Mouse (Mus musculus) liver (tissue): ENCODE data around the gene Speg.

Source experiments
- DNase-seq: peaks from one replicate; pipeline ENCODE4 v3.0.0-alpha.2; 2020; ENCODE audit warnings: mixed read lengths

Speg gene

DNA sequence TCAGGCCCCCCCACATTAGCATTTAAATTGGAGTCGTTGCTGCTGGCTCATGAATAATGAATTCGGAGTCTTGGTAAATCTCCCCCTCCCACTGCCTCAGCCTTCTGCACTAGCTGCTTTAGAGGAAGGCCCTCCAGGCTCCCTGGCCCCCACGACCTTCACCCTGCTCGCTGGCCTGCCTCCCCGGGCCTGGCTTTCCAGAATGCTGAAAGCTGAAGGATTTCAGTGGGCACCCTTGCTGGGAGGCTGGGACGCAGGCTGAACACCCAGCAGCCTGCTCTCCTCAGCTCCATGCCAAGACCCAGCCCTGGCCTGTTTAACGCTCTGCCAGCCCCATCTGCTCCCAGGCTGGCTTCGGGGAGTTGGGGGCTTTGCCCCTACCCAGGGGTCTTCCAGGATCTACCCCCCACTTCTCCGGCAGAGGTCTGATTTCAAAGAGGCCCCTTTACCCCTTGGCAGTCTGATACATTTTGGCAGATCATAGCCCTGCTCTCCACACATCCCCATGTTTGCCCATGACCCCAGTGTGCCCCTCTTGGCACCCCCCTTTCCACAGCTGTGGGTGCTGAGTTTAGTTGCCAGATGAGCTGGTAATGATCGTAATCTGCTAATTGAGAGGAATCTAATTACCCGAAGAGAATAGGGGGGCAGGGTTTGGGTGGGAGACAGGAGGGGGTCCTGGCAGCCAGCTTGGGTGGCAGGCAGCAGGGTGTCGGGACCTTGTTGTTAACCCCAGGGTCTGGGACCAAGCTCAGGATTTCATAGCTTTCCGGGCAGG, 68.3 kb downstream of the Speg start:
- DNase-seq: no peak

GRCm38 (mm10) chr1:75444208-75444607, 69.1 kb downstream of the Speg start:
- no peak for DNase-seq

GRCm38 (mm10) chr1:75445141-75445701, 70.1 kb downstream of the Speg start:
- DNase-seq: peak; percentile 60

- DNase-seq: peak; percentile 85
Observed at GRCm38 (mm10) chr1:75445751-75446611, 70.9 kb downstream of the Speg start.

DNA sequence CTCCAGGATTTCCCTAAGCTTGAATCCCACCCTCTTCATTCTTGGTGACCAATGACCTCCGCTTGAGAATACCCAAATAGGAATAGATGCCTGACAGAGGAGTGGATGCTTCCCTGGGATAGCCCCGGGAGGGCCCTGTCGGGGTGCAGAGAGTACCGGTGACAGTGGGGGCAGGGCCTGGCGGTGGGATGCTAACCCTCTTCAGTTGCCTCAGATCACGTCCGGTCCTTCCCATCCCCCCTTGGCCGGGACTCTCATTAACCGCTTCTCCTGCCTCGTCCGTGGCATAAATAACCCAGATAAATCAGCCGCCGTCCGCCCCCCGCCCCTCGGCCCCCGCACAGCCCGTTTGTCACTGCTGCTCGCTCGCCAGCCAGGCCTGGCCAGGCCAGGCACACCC, 71.6 kb downstream of the Speg start:
- DNase-seq: peak; percentile 55

DNA sequence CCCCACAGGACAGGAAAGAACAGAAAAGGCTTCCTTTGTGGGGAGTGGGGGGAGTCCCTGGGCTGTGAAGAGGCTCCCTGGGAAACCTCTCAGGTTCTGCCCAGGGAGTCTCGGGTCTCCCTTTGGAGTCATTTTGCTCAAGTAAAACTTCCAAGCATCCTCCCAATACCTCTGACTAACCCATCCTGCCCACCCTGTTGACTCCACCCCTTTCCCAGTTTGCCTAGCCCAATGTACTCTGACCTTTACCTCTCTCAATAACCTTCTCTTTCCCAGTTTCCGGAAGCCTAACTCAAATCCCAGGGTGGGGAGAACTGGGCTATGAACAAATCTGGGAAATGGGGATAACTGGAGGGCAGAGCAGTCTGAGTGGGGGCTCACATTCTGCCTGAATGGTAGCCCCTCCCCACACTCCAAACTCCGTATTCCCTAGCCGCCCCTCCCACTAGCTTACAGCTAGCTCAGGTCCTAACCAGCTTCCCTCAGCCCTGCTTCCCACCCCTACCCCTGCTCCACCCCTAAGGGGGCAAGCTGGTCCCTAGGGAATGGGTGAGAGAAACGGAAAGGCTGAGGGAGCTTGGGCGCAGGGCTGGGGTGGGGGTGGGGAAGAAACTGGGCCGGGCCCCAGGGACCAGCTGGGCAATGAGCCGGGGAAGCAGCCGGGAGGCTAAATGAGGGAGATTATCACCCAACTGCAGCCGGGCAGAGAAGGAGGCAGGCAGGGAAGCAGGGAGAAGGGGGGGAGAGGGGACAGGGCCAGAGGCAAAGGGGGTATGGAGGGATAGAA, 72.4 kb downstream of the Speg start:
- DNase-seq: peak; percentile 61

- no peak for DNase-seq
Observed at GRCm38 (mm10) chr1:75448052-75448431, 72.9 kb downstream of the Speg start.

- no peak for DNase-seq
Observed at GRCm38 (mm10) chr1:75448937-75449336, 73.8 kb downstream of the Speg start.

DNA sequence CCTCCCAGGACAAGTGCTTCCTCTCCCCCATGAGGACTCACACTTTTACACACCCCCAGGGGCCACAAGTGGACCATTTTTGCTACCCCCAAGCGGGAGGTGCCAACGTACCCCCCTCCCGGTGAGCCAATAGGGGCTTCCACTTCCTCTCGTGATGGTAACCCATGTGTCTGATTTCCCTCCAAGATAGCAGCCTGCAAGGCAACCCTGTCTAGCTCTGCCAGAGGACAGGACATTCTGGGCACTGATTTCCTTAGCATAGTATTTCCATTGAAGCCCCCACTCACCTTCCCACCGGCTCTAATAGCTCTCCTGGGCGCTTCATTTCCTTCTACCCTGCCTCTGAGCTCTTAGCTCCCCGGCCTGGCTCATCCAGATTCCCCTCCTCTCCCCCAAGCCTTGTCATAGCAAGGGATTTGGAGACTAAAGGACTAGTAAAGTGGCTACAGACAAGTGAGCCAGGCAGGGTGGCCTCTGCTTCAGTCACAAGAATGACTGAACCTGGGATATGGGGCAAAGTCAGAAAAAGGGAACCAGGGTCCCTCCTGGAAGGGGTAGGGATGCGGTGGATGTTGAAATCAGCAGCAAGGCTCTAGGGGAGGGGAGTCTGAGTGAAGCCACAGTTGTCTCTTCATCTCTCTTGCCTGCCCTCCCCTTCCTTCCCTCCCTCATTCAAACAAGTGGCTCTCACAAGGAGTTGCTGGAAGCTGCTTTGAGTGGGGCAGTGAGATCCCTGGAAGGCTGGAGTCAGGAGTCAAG, 74.5 kb downstream of the Speg start:
- DNase-seq: no peak

DNA sequence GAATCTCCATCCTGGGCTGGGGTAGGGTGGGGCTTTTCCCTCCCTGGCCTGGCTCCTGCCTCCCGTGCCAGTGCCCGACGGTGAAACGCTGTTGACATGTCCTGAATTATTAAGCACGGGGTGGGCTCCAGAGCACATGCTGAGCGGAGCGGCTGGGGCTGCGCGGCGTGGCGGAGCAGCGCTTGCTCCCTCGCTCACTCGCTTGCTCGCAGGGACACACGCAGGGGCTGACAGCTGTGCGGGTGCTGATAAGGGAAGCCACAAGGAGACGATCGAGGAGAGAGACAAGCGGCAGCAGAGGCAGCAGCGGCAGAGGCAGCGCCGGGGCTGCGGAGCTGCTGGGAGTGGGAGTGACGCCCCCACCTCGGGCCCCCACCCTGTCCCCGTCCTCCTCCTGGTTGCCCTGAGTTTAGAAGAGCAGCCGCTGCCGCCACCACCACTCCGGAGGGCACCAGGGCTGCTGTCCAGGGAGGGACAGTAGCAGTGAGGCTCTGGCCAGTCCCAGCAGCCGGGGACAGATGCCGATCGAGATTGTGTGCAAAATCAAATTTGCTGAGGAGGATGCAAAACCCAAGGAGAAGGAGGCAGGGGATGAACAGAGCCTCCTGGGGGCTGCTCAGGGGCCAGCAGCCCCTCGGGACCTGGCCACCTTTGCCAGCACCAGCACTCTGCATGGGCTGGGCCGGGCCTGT, 75.4 kb downstream of the Speg start, which contains the start of gene Asic4:
TSS of gene Asic4 (plus strand) at position 123 of the 692 bp plus-strand sequence.
- peak; percentile 78 for DNase-seq

GRCm38 (mm10) chr1:75451900-75452299, 76.8 kb downstream of the Speg start:
- DNase-seq: no peak

DNA sequence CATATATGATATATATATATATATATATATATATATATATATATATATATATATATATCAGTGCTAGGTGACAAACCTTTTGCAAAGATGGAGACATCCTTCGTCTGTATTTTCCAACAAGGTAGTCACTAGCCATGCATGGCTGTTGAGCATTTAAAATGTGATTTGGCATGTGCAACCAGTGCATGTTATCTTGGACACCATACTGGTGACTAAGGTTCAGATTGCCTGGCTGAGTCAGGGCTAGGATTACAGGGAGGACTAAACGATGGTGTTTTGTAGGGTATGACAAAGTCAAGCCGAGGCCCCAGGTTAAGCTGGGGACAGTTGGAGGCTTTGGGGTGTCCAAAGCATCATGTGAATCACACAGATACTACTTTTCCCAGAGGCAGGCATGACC, 80.3 kb downstream of the Speg start:
- no peak for DNase-seq

GRCm38 (mm10) chr1:75455948-75456347, 80.9 kb downstream of the Speg start:
- DNase-seq: no peak

DNA sequence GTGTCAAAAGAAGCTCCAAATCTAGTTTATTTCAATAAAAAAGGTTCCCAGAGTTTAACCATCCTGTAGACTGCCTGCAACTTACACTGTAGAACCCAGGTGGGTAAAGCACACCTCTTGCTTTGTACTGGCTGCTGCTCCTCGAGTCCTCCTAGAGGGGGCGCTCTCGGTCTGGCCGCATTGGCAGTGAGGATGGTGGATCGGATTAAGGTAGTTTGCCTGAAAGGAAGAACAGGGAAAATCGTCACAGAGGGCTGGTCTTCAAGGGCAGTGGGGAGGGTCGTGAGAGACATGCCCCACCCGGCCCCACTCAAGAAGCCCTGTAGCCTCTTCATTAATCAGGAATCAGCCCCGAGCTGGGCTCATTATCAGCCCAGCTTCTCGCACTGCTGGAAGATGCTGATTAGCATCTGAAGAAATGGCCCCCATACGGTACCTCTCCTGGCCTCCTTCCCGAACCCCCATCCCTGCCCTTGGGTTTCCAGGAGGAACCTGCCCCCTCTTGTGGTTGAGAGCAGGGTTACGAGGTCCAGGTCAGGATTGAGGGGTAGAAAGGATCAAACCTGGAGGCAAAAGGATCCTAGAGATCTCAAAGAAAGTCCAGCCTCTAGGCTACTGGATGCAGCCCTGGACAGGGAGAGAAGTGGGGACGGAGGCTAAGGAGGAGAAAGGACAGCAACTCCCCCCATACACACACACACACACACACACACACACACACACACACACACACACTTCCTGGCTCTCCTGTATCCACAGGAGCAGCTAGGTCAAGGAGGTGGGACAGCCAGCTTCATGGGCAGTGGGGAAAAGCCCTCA, 81.9 kb downstream of the Speg start:
- peak; percentile 42 for DNase-seq

- no peak for DNase-seq
Observed at GRCm38 (mm10) chr1:75457710-75458024, 82.6 kb downstream of the Speg start.

- peak; percentile 46 for DNase-seq
Observed at GRCm38 (mm10) chr1:75458025-75458788, 83.1 kb downstream of the Speg start.

- no peak for DNase-seq
Observed at GRCm38 (mm10) chr1:75458789-75459684, 83.9 kb downstream of the Speg start.

- DNase-seq: no peak
Observed at GRCm38 (mm10) chr1:75460297-75460696, 85.2 kb downstream of the Speg start.

- DNase-seq: peak; percentile 66
Observed at GRCm38 (mm10) chr1:75462636-75463035, 87.5 kb downstream of the Speg start.
